Mouse (Mus musculus): ENCODE results near the gene Chchd6.

DNA sequence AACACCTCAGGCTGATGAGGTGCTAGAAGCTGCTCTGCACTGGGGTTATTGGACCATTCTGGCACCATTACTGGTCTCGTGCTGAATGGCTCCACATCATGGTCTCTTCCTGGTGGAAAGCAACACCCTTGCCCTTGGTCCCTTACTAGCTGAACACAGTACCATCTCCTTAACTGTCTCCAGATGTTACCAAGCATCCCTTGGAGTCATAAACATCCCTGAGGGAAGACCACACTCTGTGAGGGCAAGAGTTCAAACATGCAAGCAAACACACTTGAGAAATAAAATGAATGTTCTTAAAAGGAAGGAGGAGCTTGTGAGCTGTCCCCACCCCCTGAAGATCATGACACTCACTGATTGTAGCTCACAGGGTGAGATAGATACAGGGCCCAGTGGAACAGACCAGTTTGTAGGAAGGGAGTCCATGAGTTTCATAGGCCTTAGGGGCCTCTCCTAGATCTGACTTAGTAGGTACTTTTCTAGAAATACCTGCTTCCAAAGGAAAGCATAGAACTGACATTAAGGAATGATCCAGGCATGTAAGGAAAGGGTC is 139.0 kb downstream of the Chchd6 start:
- no peak for TF ChIP-seq CTCF (IDR thresholded peaks at IDR 0.05)
- no peak for TF ChIP-seq EP300 (IDR thresholded peaks at IDR 0.05; ENCODE audit: insufficient read depth, low read depth, low read length)
- no peak for TF ChIP-seq POLR2A (IDR thresholded peaks at IDR 0.05; ENCODE audit: insufficient read depth, low read depth, low read length)

All from heart, adult 2 months (tissue).